Mouse (Mus musculus): ENCODE data around the gene Fam107b. TPM values are rescaled to one million over a fixed set of nuclear protein-coding genes. Genes with fewer than 3 reads are reported as not detected.

Gene Fam107b
- polyA plus RNA-seq, 2 experiments, result 9.8 to 20.8 TPM

GRCm38 (mm10) chr2:3728090-3728489 lies 157.8 kb downstream of the Fam107b start:
- H3K27me3 ChIP-seq (ENCODE audit: control insufficient read depth, insufficient read depth, low read length), result no peaks in the 10 kb centered on the region
- H3K4me3 ChIP-seq (ENCODE audit: insufficient read depth in 1 of 2, low read depth in 2 of 2, low read length in 2 of 2), result no peak overlapping the region
- no peak for DNase-seq (ENCODE audit: low read depth in 3 of 3, low spot score in 3 of 3)
- H3K9me3 ChIP-seq (ENCODE audit: control insufficient read depth, low read length), result no peaks in the 10 kb centered on the region
- no peak for ATAC-seq (ENCODE audit: insufficient read depth)
- 72% methylated on average over 4 of the region's 4 CpGs for WGBS (ENCODE audit: insufficient replicate concordance)
- H3K4me2 ChIP-seq (ENCODE audit: low read depth), result no peak overlapping the region
- H3K4me1 ChIP-seq (replicated peaks; ENCODE audit: control insufficient read depth in 2 of 2, insufficient read depth in 2 of 2, low read length in 1 of 2), result peaks cover 0 to 37% of the 10 kb centered on the region in 2 experiments
- no peak overlapping the region for H3K27ac ChIP-seq
- H3K36me3 ChIP-seq (replicated peaks; ENCODE audit: control insufficient read depth, insufficient read depth, low read depth), result no peaks in the 10 kb centered on the region
- TF ChIP-seq CTCF (IDR thresholded peaks at IDR 0.05; ENCODE audit: low read depth), result no peak
- TF ChIP-seq EP300 (IDR thresholded peaks at IDR 0.05; ENCODE audit: low read depth), result no peak
- no peak overlapping the region for H3K9ac ChIP-seq (replicated peaks)

DNA sequence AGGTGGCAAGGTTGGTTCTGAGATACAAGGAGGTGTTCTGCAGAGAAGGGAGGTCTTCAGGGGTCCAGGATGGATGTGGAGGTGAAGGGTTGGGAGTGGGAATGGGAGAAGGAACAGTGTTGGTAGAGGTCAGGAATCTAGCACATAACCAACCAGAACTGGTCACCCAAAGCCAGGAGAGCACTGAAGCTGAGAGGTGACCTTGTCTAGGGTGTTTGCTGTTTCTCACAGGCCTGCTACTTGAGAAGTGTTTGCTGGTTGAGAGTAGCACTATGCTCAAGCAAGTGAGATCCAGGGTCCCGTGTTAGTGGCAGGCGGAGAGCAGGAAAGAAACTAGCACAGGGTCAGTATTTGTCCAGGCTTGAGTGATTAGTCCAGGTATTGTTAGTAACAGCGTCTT lies 159.3 kb downstream of the Fam107b start:
- Histone ChIP-seq H3K36me3 (replicated peaks; ENCODE audit: control insufficient read depth, insufficient read depth, low read depth) (no peaks in the 10 kb centered on the region), H3K9ac (replicated peaks) (no peak overlapping the region), H3K4me3 (ENCODE audit: insufficient read depth in 1 of 2, low read depth in 2 of 2, low read length in 2 of 2) (no peak overlapping the region), H3K4me1 (replicated peaks; ENCODE audit: control insufficient read depth in 2 of 2, insufficient read depth in 2 of 2, low read length in 1 of 2) (peaks cover 0 to 34% of the 10 kb centered on the region in 2 experiments), H3K4me2 (ENCODE audit: low read depth) (no peak overlapping the region), H3K27ac (no peak overlapping the region), H3K27me3 (ENCODE audit: control insufficient read depth, insufficient read depth, low read length) (no peaks in the 10 kb centered on the region), H3K9me3 (ENCODE audit: control insufficient read depth, low read length) (no peaks in the 10 kb centered on the region)
- no peak for TF ChIP-seq CTCF (IDR thresholded peaks at IDR 0.05; ENCODE audit: low read depth)
- TF ChIP-seq EP300 (IDR thresholded peaks at IDR 0.05; ENCODE audit: low read depth), result no peak
- ATAC-seq (ENCODE audit: insufficient read depth) (no peak), DNase-seq (ENCODE audit: low read depth in 3 of 3, low spot score in 3 of 3) (no peak)
- WGBS (ENCODE audit: insufficient replicate concordance), result 62% methylated on average over 3 of the region's 3 CpGs

- ATAC-seq (ENCODE audit: insufficient read depth) (peak; percentile 55; the same call in 1 of the 2 replicates), DNase-seq (ENCODE audit: low read depth in 3 of 3, low spot score in 3 of 3) (no peak)
- Histone ChIP-seq H3K27ac (no peak overlapping the region), H3K4me1 (replicated peaks; ENCODE audit: control insufficient read depth in 2 of 2, insufficient read depth in 2 of 2, low read length in 1 of 2) (peaks cover 0 to 31% of the 10 kb centered on the region in 2 experiments), H3K27me3 (ENCODE audit: control insufficient read depth, insufficient read depth, low read length) (no peaks in the 10 kb centered on the region), H3K4me3 (ENCODE audit: insufficient read depth in 1 of 2, low read depth in 2 of 2, low read length in 2 of 2) (no peak overlapping the region), H3K9me3 (ENCODE audit: control insufficient read depth, low read length) (no peaks in the 10 kb centered on the region), H3K36me3 (replicated peaks; ENCODE audit: control insufficient read depth, insufficient read depth, low read depth) (no peaks in the 10 kb centered on the region), H3K4me2 (ENCODE audit: low read depth) (peak overlapping the region; percentile 54), H3K9ac (replicated peaks) (no peak overlapping the region)
- TF ChIP-seq CTCF (IDR thresholded peaks at IDR 0.05; ENCODE audit: low read depth) (no peak), EP300 (IDR thresholded peaks at IDR 0.05; ENCODE audit: low read depth) (no peak)
- WGBS (ENCODE audit: insufficient replicate concordance), result 19% methylated on average over 10 of the region's 10 CpGs
Measured at GRCm38 (mm10) chr2:3730744-3731143, 160.5 kb downstream of the Fam107b start.

DNA sequence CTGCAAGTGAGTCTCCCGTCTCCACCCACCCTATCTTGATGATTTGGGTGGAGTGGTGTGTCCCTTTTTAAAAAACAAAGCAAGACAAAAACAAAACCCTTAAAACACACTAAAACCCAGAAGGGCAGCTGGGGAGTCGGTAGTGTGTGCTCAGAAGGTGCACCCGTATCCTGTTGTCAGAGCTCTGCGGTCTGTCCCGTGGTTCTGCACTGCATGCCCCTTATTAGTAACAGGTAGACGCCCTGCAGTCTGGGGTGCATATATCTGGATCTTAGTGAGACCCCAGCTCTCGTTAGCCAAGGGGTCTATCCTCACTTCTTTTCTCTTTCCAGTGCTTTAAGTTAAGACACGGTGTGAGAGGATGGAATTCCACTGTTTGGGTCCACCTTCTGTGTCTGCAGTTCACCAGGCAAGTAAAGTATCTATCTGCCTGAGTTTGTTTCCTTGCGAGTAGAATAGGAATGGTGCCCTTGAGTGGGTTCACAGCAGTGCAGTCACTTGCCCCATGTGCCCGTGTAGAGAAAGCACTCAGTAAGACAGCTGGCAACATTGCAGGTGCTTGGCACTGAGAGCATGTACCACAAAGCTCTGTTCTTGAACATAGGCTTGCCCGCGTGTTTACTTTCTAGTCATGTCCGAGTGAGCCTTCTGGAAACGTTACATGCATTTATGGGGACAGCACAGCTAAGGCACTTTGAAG lies 161.2 kb downstream of the Fam107b start:
- H3K4me3 ChIP-seq (ENCODE audit: insufficient read depth in 1 of 2, low read depth in 2 of 2, low read length in 2 of 2), result no peak overlapping the region
- 57% methylated on average over 14 of the region's 14 CpGs for WGBS (ENCODE audit: insufficient replicate concordance)
- no peaks in the 10 kb centered on the region for H3K9me3 ChIP-seq (ENCODE audit: control insufficient read depth, low read length)
- DNase-seq (ENCODE audit: low read depth in 3 of 3, low spot score in 3 of 3), result no peak
- peak overlapping the region; percentile 54 for H3K4me2 ChIP-seq (ENCODE audit: low read depth)
- H3K9ac ChIP-seq (replicated peaks), result no peak overlapping the region
- TF ChIP-seq EP300 (IDR thresholded peaks at IDR 0.05; ENCODE audit: low read depth), result no peak
- TF ChIP-seq CTCF (IDR thresholded peaks at IDR 0.05; ENCODE audit: low read depth), result no peak
- no peaks in the 10 kb centered on the region for H3K27me3 ChIP-seq (ENCODE audit: control insufficient read depth, insufficient read depth, low read length)
- peaks cover 0 to 29% of the 10 kb centered on the region in 2 experiments for H3K4me1 ChIP-seq (replicated peaks; ENCODE audit: control insufficient read depth in 2 of 2, insufficient read depth in 2 of 2, low read length in 1 of 2)
- ATAC-seq (ENCODE audit: insufficient read depth), result peak; percentile 12; the same call in 1 of the 2 replicates
- no peak overlapping the region for H3K27ac ChIP-seq
- H3K36me3 ChIP-seq (replicated peaks; ENCODE audit: control insufficient read depth, insufficient read depth, low read depth), result no peaks in the 10 kb centered on the region

DNA sequence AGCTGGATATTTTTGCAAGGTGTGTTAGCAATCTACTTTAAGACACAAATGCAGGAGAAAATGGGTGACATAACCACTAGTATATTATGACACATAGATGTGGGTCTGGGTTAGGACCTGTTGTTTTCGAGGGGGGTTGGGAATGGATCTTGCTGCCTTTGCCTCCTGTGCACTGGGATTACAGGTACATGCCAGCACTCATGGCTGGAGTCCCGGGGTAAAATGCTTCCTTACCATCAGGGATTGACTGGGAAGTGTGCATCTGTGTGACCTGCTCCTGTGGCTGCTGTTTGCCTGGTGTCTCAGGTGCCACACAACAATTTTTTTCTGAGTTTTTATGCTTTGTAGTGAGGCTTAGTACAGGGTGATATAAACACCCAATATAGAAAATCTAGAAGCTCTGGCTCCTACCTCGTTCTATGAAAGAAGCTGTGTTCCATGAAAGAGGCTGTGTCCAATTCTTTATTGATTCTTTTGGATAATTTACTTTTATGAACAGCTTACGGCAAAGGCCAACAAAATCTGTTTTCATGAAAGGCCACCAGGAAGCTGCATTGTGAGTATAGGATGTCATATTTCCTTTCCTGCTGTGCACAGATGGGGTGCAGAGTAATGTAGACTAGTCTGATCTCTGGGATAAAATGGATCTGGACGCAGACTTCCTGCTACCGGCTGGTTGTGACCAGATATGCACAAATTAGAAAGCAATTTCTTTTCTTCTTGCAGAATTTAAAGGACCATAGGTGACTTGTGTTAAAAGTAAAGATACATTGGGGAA lies 167.8 kb downstream of the Fam107b start:
- DNase-seq (ENCODE audit: low read depth in 3 of 3, low spot score in 3 of 3) (no peak), ATAC-seq (ENCODE audit: insufficient read depth) (no peak)
- Histone ChIP-seq H3K4me2 (ENCODE audit: low read depth) (no peak overlapping the region), H3K27me3 (ENCODE audit: control insufficient read depth, insufficient read depth, low read length) (no peaks in the 10 kb centered on the region), H3K4me3 (ENCODE audit: insufficient read depth in 1 of 2, low read depth in 2 of 2, low read length in 2 of 2) (no peak overlapping the region), H3K36me3 (replicated peaks; ENCODE audit: control insufficient read depth, insufficient read depth, low read depth) (no peaks in the 10 kb centered on the region), H3K27ac (no peak overlapping the region), H3K9ac (replicated peaks) (no peak overlapping the region), H3K9me3 (ENCODE audit: control insufficient read depth, low read length) (no peaks in the 10 kb centered on the region), H3K4me1 (replicated peaks; ENCODE audit: control insufficient read depth in 2 of 2, insufficient read depth in 2 of 2, low read length in 1 of 2) (no peaks in the 10 kb centered on the region; a peak in 1 of 4 replicates)
- 58% methylated on average over 6 of the region's 6 CpGs for WGBS (ENCODE audit: insufficient replicate concordance)
- TF ChIP-seq CTCF (IDR thresholded peaks at IDR 0.05; ENCODE audit: low read depth) (no peak), EP300 (IDR thresholded peaks at IDR 0.05; ENCODE audit: low read depth) (no peak)

All from liver, embryonic 14.5 days (tissue).